Mouse (Mus musculus): ENCODE data around the gene 6430571L13Rik. TPM values are rescaled to one million over a fixed set of nuclear protein-coding genes. Genes with fewer than 3 reads are reported as not detected.

Gene 6430571L13Rik
- polyA plus RNA-seq, 1 experiment from 2014 or later: 1.6 TPM

DNA sequence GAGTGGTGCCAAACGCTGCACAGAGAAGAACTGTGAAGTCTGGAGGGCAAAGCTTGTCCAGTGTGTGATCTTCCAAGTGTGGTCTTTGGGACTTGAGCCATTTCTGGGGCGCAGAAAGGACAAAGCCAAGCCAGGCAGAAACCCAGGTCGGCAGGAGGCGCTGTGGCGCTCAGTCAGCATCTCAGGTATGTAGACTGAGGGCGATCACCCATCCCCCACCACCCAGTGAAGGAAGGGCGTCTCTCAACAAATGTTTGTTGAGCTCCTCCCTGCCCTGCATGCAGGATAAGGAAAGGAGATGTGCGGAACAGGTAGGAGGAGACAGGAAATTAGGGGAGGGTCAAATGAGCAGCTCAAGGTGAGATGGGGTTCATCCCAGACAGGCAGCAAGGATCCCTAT lies 34.2 kb downstream of the 6430571L13Rik start:
- H3K27me3 ChIP-seq (ENCODE audit: control insufficient read depth, insufficient read depth, low read length): peaks cover 33% of the 10 kb centered on the region
- no peak overlapping the region for H3K27ac ChIP-seq (ENCODE audit: low read depth, low read length)
- WGBS: 7% methylated on average over 8 of the region's 8 CpGs
- no peak overlapping the region for H3K9ac ChIP-seq (ENCODE audit: low read depth, low read length)
- no peaks in the 10 kb centered on the region for H3K36me3 ChIP-seq (ENCODE audit: control insufficient read depth, insufficient read depth, low read length)
- ATAC-seq (ENCODE audit: low FRiP score) (no peak), DNase-seq (ENCODE audit: low spot score) (peak; percentile 56)
- no peak overlapping the region for H3K4me2 ChIP-seq (replicated peaks; ENCODE audit: low read depth, low read length)
- no peak overlapping the region for H3K4me3 ChIP-seq (ENCODE audit: low read depth, low read length)
- no peaks in the 10 kb centered on the region for H3K9me3 ChIP-seq (ENCODE audit: control insufficient read depth, low read length)
- H3K4me1 ChIP-seq (replicated peaks; ENCODE audit: control insufficient read depth, insufficient read depth, low read length): 0 out of 2 replicates have a peak, but pooled peaks cover 6% of the 10 kb centered on the region

DNA sequence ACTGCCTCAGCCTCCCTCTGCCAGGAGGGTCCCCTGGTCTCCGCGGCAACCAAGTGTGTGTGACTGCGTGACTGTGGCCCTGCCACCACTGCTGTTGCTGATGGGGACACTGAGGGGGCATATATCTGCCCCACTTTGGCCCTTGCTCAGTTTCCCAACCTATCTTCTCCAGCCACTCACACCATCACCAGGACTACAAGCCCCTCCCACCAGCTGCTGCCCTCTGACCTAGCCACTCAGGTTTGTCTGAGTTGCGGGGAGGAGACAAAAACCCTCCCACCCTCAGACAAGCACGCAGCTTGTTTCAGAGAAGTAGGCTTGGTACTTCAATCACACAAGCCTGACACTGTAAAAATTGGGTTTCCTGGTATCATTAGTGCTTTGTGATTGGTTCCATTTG lies 35.0 kb downstream of the 6430571L13Rik start:
- 13% methylated on average over 5 of the region's 5 CpGs for WGBS
- no peak overlapping the region for H3K9ac ChIP-seq (ENCODE audit: low read depth, low read length)
- H3K4me1 ChIP-seq (replicated peaks; ENCODE audit: control insufficient read depth, insufficient read depth, low read length): 0 out of 2 replicates have a peak, but pooled peaks cover 6% of the 10 kb centered on the region
- H3K27ac ChIP-seq (ENCODE audit: low read depth, low read length): no peak overlapping the region
- peak; percentile 48 for DNase-seq (ENCODE audit: low spot score)
- H3K4me2 ChIP-seq (replicated peaks; ENCODE audit: low read depth, low read length): no peak overlapping the region
- H3K36me3 ChIP-seq (ENCODE audit: control insufficient read depth, insufficient read depth, low read length): no peaks in the 10 kb centered on the region
- peaks cover 39% of the 10 kb centered on the region for H3K27me3 ChIP-seq (ENCODE audit: control insufficient read depth, insufficient read depth, low read length)
- no peaks in the 10 kb centered on the region for H3K9me3 ChIP-seq (ENCODE audit: control insufficient read depth, low read length)
- H3K4me3 ChIP-seq (ENCODE audit: low read depth, low read length): no peak overlapping the region
- ATAC-seq (ENCODE audit: low FRiP score): 0 out of 2 replicates have a peak, but pooled peaks have one; percentile 34

DNA sequence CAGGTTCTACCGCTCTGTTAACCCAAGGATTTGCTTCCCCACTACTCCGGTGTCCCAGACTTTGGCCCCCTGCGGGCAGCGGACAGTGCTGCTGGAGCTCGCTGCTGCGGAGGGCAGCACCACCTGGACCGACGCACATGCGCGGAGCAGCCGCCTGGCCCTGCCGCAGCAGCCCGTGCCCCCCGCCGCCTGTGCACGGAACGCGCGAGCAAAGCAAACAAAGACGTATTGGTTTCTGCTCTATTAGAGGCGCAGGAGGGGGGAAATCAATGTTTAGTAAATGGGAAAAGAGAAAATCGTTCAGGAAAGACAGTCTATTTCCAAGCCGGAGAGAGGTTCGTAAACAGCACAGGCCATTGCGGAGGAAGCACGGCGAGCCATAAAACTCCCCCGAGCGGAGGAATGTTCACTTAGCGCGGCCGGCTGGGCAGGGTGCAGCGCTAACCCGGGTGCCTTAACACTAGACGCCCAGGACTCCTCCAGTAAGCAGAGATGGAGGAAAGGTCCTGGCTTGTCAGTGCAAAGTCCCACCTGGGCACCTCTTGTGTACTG lies 37.6 kb downstream of the 6430571L13Rik start:
- Histone ChIP-seq H3K27ac (ENCODE audit: low read depth, low read length) (peak overlapping the region; percentile 45; the same call in 1 of the 2 replicates), H3K9me3 (ENCODE audit: control insufficient read depth, low read length) (no peaks in the 10 kb centered on the region), H3K4me1 (replicated peaks; ENCODE audit: control insufficient read depth, insufficient read depth, low read length) (0 out of 2 replicates have a peak, but pooled peaks cover 6% of the 10 kb centered on the region), H3K9ac (ENCODE audit: low read depth, low read length) (peak overlapping the region; percentile 54), H3K4me2 (replicated peaks; ENCODE audit: low read depth, low read length) (peak overlapping the region; percentile 57), H3K4me3 (ENCODE audit: low read depth, low read length) (peak overlapping the region; percentile 35), H3K27me3 (ENCODE audit: control insufficient read depth, insufficient read depth, low read length) (peaks cover 60% of the 10 kb centered on the region), H3K36me3 (ENCODE audit: control insufficient read depth, insufficient read depth, low read length) (no peaks in the 10 kb centered on the region)
- under 1% methylated on average over 35 of the region's 35 CpGs for WGBS
- peak; percentile 73 for DNase-seq (ENCODE audit: low spot score)
- peak; percentile 60 for ATAC-seq (ENCODE audit: low FRiP score)

- no peak for ATAC-seq (ENCODE audit: low FRiP score)
- H3K4me2 ChIP-seq (replicated peaks; ENCODE audit: low read depth, low read length): no peak overlapping the region
- no peak overlapping the region for H3K27ac ChIP-seq (ENCODE audit: low read depth, low read length)
- H3K4me3 ChIP-seq (ENCODE audit: low read depth, low read length): no peak overlapping the region
- H3K36me3 ChIP-seq (ENCODE audit: control insufficient read depth, insufficient read depth, low read length): no peaks in the 10 kb centered on the region
- no peak overlapping the region for H3K9ac ChIP-seq (ENCODE audit: low read depth, low read length)
- H3K9me3 ChIP-seq (ENCODE audit: control insufficient read depth, low read length): no peaks in the 10 kb centered on the region
- H3K4me1 ChIP-seq (replicated peaks; ENCODE audit: control insufficient read depth, insufficient read depth, low read length): 0 out of 2 replicates have a peak, but pooled peaks cover 8% of the 10 kb centered on the region
- peak; percentile 55 for DNase-seq (ENCODE audit: low spot score)
- H3K27me3 ChIP-seq (ENCODE audit: control insufficient read depth, insufficient read depth, low read length): peaks cover 57% of the 10 kb centered on the region
- WGBS: 10% methylated on average over 8 of the region's 8 CpGs
Measured at GRCm38 (mm10) chr9:107381723-107382122, 41.3 kb downstream of the 6430571L13Rik start.

DNA sequence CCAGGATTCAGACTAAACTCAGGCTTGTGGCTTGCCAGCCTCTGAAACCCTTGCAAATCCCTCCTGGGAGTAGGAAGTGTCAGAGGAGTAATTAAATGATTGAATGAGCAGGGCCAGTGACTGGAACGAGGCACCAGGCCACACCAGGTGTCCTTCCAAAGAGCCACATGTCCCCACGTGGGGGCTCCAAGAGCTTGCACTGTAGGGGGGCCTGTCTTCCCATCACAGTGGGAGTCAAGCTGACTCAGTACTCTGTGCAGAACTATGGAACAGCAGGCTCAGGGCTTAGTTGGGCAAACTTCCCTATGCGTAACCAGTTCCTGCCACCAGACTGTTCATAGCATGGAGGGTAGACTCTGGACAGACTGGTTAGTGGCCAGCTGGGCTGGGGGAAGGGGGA lies 44.0 kb downstream of the 6430571L13Rik start:
- no peak overlapping the region for H3K9ac ChIP-seq (ENCODE audit: low read depth, low read length)
- H3K36me3 ChIP-seq (ENCODE audit: control insufficient read depth, insufficient read depth, low read length): no peaks in the 10 kb centered on the region
- 28% methylated on average over 3 of the region's 3 CpGs for WGBS
- DNase-seq (ENCODE audit: low spot score): no peak
- 0 out of 2 replicates have a peak, but pooled peaks cover 2% of the 10 kb centered on the region for H3K4me1 ChIP-seq (replicated peaks; ENCODE audit: control insufficient read depth, insufficient read depth, low read length)
- H3K4me3 ChIP-seq (ENCODE audit: low read depth, low read length): no peak overlapping the region
- H3K27me3 ChIP-seq (ENCODE audit: control insufficient read depth, insufficient read depth, low read length): peaks cover 35% of the 10 kb centered on the region
- no peak overlapping the region for H3K4me2 ChIP-seq (replicated peaks; ENCODE audit: low read depth, low read length)
- no peak overlapping the region for H3K27ac ChIP-seq (ENCODE audit: low read depth, low read length)
- peak; percentile 33; the same call in 1 of the 2 replicates for ATAC-seq (ENCODE audit: low FRiP score)
- H3K9me3 ChIP-seq (ENCODE audit: control insufficient read depth, low read length): no peaks in the 10 kb centered on the region

DNA sequence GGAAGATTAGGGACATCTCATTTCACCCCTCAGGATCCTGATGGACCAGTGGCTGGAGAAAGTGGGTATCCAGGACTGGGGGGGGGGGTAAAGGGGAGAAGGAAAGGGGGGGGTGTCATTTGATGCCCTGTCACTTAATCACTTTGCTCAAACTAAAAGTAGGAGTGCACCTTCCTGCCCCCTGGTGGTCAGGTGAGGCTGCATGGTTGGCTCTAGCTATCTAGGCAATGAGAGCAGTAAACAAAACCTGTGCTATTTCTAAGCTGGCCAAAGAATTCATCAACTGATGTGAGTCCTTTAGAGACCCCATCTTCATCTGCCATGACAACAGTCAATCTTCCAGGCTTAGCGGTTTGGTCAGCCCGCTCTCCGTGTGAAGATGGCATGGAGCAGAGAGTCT lies 46.3 kb downstream of the 6430571L13Rik start:
- Histone ChIP-seq H3K4me2 (replicated peaks; ENCODE audit: low read depth, low read length) (no peak overlapping the region), H3K9me3 (ENCODE audit: control insufficient read depth, low read length) (no peaks in the 10 kb centered on the region), H3K9ac (ENCODE audit: low read depth, low read length) (no peak overlapping the region), H3K27ac (ENCODE audit: low read depth, low read length) (no peak overlapping the region), H3K4me1 (replicated peaks; ENCODE audit: control insufficient read depth, insufficient read depth, low read length) (peaks cover 4% of the 10 kb centered on the region; the same call in 1 of the 2 replicates), H3K27me3 (ENCODE audit: control insufficient read depth, insufficient read depth, low read length) (peaks cover 16% of the 10 kb centered on the region), H3K36me3 (ENCODE audit: control insufficient read depth, insufficient read depth, low read length) (no peaks in the 10 kb centered on the region), H3K4me3 (ENCODE audit: low read depth, low read length) (no peak overlapping the region)
- DNase-seq (ENCODE audit: low spot score) (no peak), ATAC-seq (ENCODE audit: low FRiP score) (no peak)
- whole genome bisulfite sequencing: 54% methylated on average over 3 of the region's 3 CpGs

DNA sequence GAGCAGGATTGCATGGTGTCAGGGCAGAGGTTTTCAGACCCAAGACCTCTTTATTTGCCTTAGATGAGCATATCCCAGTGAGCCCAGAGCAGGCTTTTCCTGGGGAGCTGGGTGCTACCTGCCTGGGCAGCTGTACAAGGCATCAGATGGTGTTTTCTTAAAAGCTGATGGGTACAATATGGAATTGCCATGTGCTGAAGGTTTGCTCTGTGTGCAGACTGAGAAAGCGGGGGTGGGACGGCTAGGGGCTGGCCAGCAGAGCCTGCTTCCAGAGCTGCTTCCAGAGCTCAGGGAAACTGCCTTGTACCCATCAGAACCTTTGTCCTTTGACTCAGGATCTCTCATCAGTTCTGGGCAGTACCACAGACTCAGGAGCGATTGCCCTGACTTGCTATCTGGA lies 47.3 kb downstream of the 6430571L13Rik start:
- Histone ChIP-seq H3K4me3 (ENCODE audit: low read depth, low read length) (no peak overlapping the region), H3K27ac (ENCODE audit: low read depth, low read length) (no peak overlapping the region), H3K9me3 (ENCODE audit: control insufficient read depth, low read length) (no peaks in the 10 kb centered on the region), H3K36me3 (ENCODE audit: control insufficient read depth, insufficient read depth, low read length) (no peaks in the 10 kb centered on the region), H3K27me3 (ENCODE audit: control insufficient read depth, insufficient read depth, low read length) (peaks cover 9% of the 10 kb centered on the region), H3K4me2 (replicated peaks; ENCODE audit: low read depth, low read length) (no peak overlapping the region), H3K9ac (ENCODE audit: low read depth, low read length) (no peak overlapping the region), H3K4me1 (replicated peaks; ENCODE audit: control insufficient read depth, insufficient read depth, low read length) (peaks cover 4% of the 10 kb centered on the region; the same call in 1 of the 2 replicates)
- no peak for DNase-seq (ENCODE audit: low spot score)
- 87% methylated on average over 3 of the region's 3 CpGs for WGBS
- ATAC-seq (ENCODE audit: low FRiP score): no peak

DNA sequence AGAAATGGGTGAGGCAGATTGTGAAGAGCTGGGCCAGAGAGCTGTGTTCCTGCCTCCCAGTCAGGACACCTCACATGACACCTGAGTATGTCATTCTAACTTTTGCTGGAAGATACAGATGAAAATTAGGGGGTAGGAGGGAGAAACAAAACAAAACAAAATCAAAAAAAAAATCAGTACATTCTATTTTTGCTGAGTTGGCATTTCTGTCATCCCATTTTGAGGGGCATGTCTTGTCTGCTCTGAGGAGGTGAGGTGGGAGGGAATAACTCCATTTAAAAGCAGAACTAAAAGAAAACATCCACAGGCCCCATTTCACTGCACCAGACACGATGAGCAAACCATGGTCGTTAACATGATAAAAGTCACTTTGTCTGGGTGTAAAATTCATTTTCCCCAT lies 47.9 kb downstream of the 6430571L13Rik start:
- H3K4me2 ChIP-seq (replicated peaks; ENCODE audit: low read depth, low read length): no peak overlapping the region
- WGBS: 53% methylated on average over 2 of the region's 2 CpGs
- H3K9ac ChIP-seq (ENCODE audit: low read depth, low read length): no peak overlapping the region
- peaks cover 4% of the 10 kb centered on the region; the same call in 1 of the 2 replicates for H3K4me1 ChIP-seq (replicated peaks; ENCODE audit: control insufficient read depth, insufficient read depth, low read length)
- H3K4me3 ChIP-seq (ENCODE audit: low read depth, low read length): no peak overlapping the region
- DNase-seq (ENCODE audit: low spot score): no peak
- no peak for ATAC-seq (ENCODE audit: low FRiP score)
- no peaks in the 10 kb centered on the region for H3K9me3 ChIP-seq (ENCODE audit: control insufficient read depth, low read length)
- no peaks in the 10 kb centered on the region for H3K36me3 ChIP-seq (ENCODE audit: control insufficient read depth, insufficient read depth, low read length)
- no peak overlapping the region for H3K27ac ChIP-seq (ENCODE audit: low read depth, low read length)
- H3K27me3 ChIP-seq (ENCODE audit: control insufficient read depth, insufficient read depth, low read length): peaks cover 3% of the 10 kb centered on the region

- H3K4me1 ChIP-seq (replicated peaks; ENCODE audit: control insufficient read depth, insufficient read depth, low read length): peaks cover 3% of the 10 kb centered on the region; the same call in 1 of the 2 replicates
- no peaks in the 10 kb centered on the region for H3K9me3 ChIP-seq (ENCODE audit: control insufficient read depth, low read length)
- H3K36me3 ChIP-seq (ENCODE audit: control insufficient read depth, insufficient read depth, low read length): no peaks in the 10 kb centered on the region
- H3K27ac ChIP-seq (ENCODE audit: low read depth, low read length): no peak overlapping the region
- no peak overlapping the region for H3K4me3 ChIP-seq (ENCODE audit: low read depth, low read length)
- WGBS: 40% methylated on average over 4 of the region's 4 CpGs
- H3K27me3 ChIP-seq (ENCODE audit: control insufficient read depth, insufficient read depth, low read length): peaks cover 28% of the 10 kb centered on the region
- H3K9ac ChIP-seq (ENCODE audit: low read depth, low read length): no peak overlapping the region
- no peak overlapping the region for H3K4me2 ChIP-seq (replicated peaks; ENCODE audit: low read depth, low read length)
- ATAC-seq (ENCODE audit: low FRiP score): no peak
- DNase-seq (ENCODE audit: low spot score): no peak
Measured at GRCm38 (mm10) chr9:107396397-107396796, 56.0 kb downstream of the 6430571L13Rik start.

Measured in hindbrain, embryonic 11.5 days (tissue).